31 mouse cellular contexts compared by ENCODE assay signal in the genomic region with DNA sequence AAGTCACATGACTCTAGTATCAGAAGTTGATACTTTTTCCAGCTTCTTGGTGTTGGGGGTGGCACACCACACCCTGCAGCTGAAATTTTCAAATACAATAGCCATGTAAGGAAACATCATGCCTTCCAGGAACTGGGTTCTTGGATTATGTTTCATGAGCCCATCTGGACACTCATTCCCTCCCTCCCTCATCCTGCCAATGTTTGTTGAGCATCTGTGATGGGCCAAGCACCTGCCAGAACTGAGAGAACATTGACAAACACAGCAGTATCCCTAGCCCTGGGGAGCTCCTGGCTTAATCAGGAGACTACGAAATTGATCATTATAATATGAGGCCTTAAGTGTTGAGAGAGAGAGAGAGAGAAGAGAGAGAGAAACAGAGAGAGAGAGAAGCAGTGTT. TPM values are rescaled to one million over a fixed set of nuclear protein-coding genes. Genes with fewer than 3 reads are reported as not detected.
DNase-seq lines count a peak whose midpoint lies in the region; ATAC-seq and TF ChIP-seq lines count a peak whose summit lies in the region.
"Had no signal": no experiment of that assay in that cellular context is flagged by ENCODE, and none has a peak within 500 bp of the region (broad histone marks: within the 10 kb centered on the region; RNA-seq: fewer than 3 reads in every experiment).

No protein-coding gene starts in this region.

- H3K27ac ChIP-seq in forebrain, postnatal 0 days (ENCODE audit: low read depth, low read length) = no peak overlapping the region
- no peak overlapping the region for H3K27ac ChIP-seq in forebrain, embryonic 15.5 days (replicated peaks)
- no peak overlapping the region for H3K27ac ChIP-seq in midbrain, postnatal 0 days (ENCODE audit: low read depth, low read length)
- H3K27ac ChIP-seq in midbrain, embryonic 15.5 days = no peak overlapping the region
- H3K27ac ChIP-seq: embryonic facial prominence, embryonic 10.5 days; embryonic facial prominence, embryonic 15.5 days; forebrain, embryonic 12.5 days; gastrocnemius, adult 2 months; heart, adult 2 months; heart, embryonic 13.5 days; hindbrain, embryonic 14.5 days; liver, embryonic 14.5 days; macrophage; midbrain, embryonic 13.5 days; neural tube, embryonic 15.5 days had no signal

- H3K9ac ChIP-seq in forebrain, postnatal 0 days = no peak overlapping the region
- H3K9ac ChIP-seq in forebrain, embryonic 15.5 days (replicated peaks) = no peak overlapping the region
- H3K9ac ChIP-seq in midbrain, postnatal 0 days (replicated peaks; ENCODE audit: low read length, poor library complexity, severe bottlenecking) = no peak overlapping the region
- H3K9ac ChIP-seq in midbrain, embryonic 15.5 days = no peak overlapping the region
- H3K9ac ChIP-seq: embryonic facial prominence, embryonic 15.5 days; forebrain, embryonic 12.5 days; heart, embryonic 13.5 days; hindbrain, embryonic 14.5 days; liver, embryonic 14.5 days; midbrain, embryonic 13.5 days; neural tube, embryonic 15.5 days had no signal

- TF ChIP-seq CTCF in forebrain, postnatal 0 days (IDR thresholded peaks at IDR 0.05; ENCODE audit: low read depth) = no peak
- TF ChIP-seq CTCF in midbrain, postnatal 0 days (IDR thresholded peaks at IDR 0.05) = no peak

- no peaks in the 10 kb centered on the region for H3K9me3 ChIP-seq in forebrain, postnatal 0 days (ENCODE audit: low read length)
- H3K9me3 ChIP-seq in forebrain, embryonic 15.5 days = no peaks in the 10 kb centered on the region
- no peaks in the 10 kb centered on the region for H3K9me3 ChIP-seq in midbrain, postnatal 0 days (ENCODE audit: low read length)
- H3K9me3 ChIP-seq in midbrain, embryonic 15.5 days = no peaks in the 10 kb centered on the region
- H3K9me3 ChIP-seq: embryonic facial prominence, embryonic 10.5 days; embryonic facial prominence, embryonic 15.5 days; forebrain, embryonic 12.5 days; heart, embryonic 13.5 days; midbrain, embryonic 13.5 days; neural tube, embryonic 15.5 days had no signal

- H3K4me1 ChIP-seq in forebrain, postnatal 0 days (ENCODE audit: insufficient read depth) = no peaks in the 10 kb centered on the region
- H3K4me1 ChIP-seq in forebrain, embryonic 15.5 days = no peaks in the 10 kb centered on the region
- H3K4me1 ChIP-seq in midbrain, postnatal 0 days (ENCODE audit: insufficient read depth, low read length) = no peaks in the 10 kb centered on the region
- no peaks in the 10 kb centered on the region for H3K4me1 ChIP-seq in midbrain, embryonic 15.5 days
- H3K4me1 ChIP-seq: embryonic facial prominence, embryonic 10.5 days; embryonic facial prominence, embryonic 15.5 days; forebrain, embryonic 12.5 days; heart, embryonic 13.5 days; midbrain, embryonic 13.5 days; neural tube, embryonic 15.5 days had no signal

- WGBS in forebrain, postnatal 0 days = 50% methylated on average over 1 of the region's 1 CpGs
- 81% methylated on average over 1 of the region's 1 CpGs for WGBS in forebrain, embryonic 15.5 days
- 57% methylated on average over 1 of the region's 1 CpGs for WGBS in midbrain, postnatal 0 days
- 54% methylated on average over 1 of the region's 1 CpGs for WGBS in midbrain, embryonic 15.5 days

- no peak overlapping the region for H3K4me3 ChIP-seq in forebrain, postnatal 0 days (ENCODE audit: low read depth, low read length)
- no peak overlapping the region for H3K4me3 ChIP-seq in forebrain, embryonic 15.5 days
- H3K4me3 ChIP-seq in midbrain, postnatal 0 days (ENCODE audit: low read depth, low read length) = no peak overlapping the region
- no peak overlapping the region for H3K4me3 ChIP-seq in midbrain, embryonic 15.5 days
- H3K4me3 ChIP-seq: embryonic facial prominence, embryonic 10.5 days; embryonic facial prominence, embryonic 15.5 days; forebrain, embryonic 12.5 days; gastrocnemius, adult 2 months; heart, adult 2 months; heart, embryonic 13.5 days; midbrain, embryonic 13.5 days; neural tube, embryonic 15.5 days had no signal

- H3K4me2 ChIP-seq in forebrain, postnatal 0 days (ENCODE audit: low read depth) = no peak overlapping the region
- no peak overlapping the region for H3K4me2 ChIP-seq in forebrain, embryonic 15.5 days (replicated peaks)
- no peak overlapping the region for H3K4me2 ChIP-seq in midbrain, postnatal 0 days (ENCODE audit: low read depth, low read length, poor library complexity, severe bottlenecking)
- no peak overlapping the region for H3K4me2 ChIP-seq in midbrain, embryonic 15.5 days
- H3K4me2 ChIP-seq: embryonic facial prominence, embryonic 15.5 days; forebrain, embryonic 12.5 days; heart, embryonic 13.5 days; hindbrain, embryonic 14.5 days; midbrain, embryonic 13.5 days; neural tube, embryonic 15.5 days had no signal

- peak; percentile 32 for DNase-seq in forebrain, postnatal 0 days
- peak; percentile 13 for DNase-seq in midbrain, postnatal 0 days (ENCODE audit: low spot score)
- DNase-seq in layer of hippocampus, postnatal 10 days (ENCODE audit: low spot score in 2 of 2) = peak; percentile 17 to 37
- no peak for DNase-seq in gastrocnemius, adult 18-20 months (ENCODE audit: low spot score)
- no peak for DNase-seq in urinary bladder, postnatal 25 days (ENCODE audit: low spot score)
- DNase-seq: adrenal gland, postnatal 10 days; gastrocnemius, adult 2 months; gastrocnemius, postnatal 36 days; heart, adult 2 months; heart, postnatal 10 days; kidney, adult 2 months; liver; lung, adult 2 months; lung, postnatal 10 days; retina, postnatal 1 day; right cerebral cortex, postnatal 14 days had no signal

- H3K36me3 ChIP-seq in forebrain, postnatal 0 days (ENCODE audit: insufficient read depth) = no peaks in the 10 kb centered on the region
- no peaks in the 10 kb centered on the region for H3K36me3 ChIP-seq in forebrain, embryonic 15.5 days
- H3K36me3 ChIP-seq in midbrain, postnatal 0 days (ENCODE audit: insufficient read depth, low read length) = no peaks in the 10 kb centered on the region
- no peaks in the 10 kb centered on the region for H3K36me3 ChIP-seq in midbrain, embryonic 15.5 days (replicated peaks)
- H3K36me3 ChIP-seq: embryonic facial prominence, embryonic 10.5 days; embryonic facial prominence, embryonic 15.5 days; forebrain, embryonic 12.5 days; G1E; heart, embryonic 13.5 days; midbrain, embryonic 13.5 days; neural tube, embryonic 15.5 days had no signal

- no peaks in the 10 kb centered on the region for H3K27me3 ChIP-seq in forebrain, postnatal 0 days (ENCODE audit: insufficient read depth, low read length)
- H3K27me3 ChIP-seq in forebrain, embryonic 15.5 days = no peaks in the 10 kb centered on the region
- no peaks in the 10 kb centered on the region for H3K27me3 ChIP-seq in midbrain, postnatal 0 days (ENCODE audit: insufficient read depth, low read length)
- H3K27me3 ChIP-seq in midbrain, embryonic 15.5 days (replicated peaks) = no peaks in the 10 kb centered on the region
- H3K27me3 ChIP-seq: embryonic facial prominence, embryonic 15.5 days; forebrain, embryonic 12.5 days; heart, embryonic 13.5 days; midbrain, embryonic 13.5 days; neural tube, embryonic 15.5 days; Patski had no signal

- no peak for ATAC-seq in forebrain, postnatal 0 days
- ATAC-seq in forebrain, embryonic 15.5 days (replicated peaks) = no peak
- no peak for ATAC-seq in midbrain, postnatal 0 days (ENCODE audit: low FRiP score)
- ATAC-seq in midbrain, embryonic 15.5 days (replicated peaks) = no peak
- ATAC-seq: midbrain, embryonic 13.5 days; Patski had no signal

RNA-seq across cellular contexts. Expression of a gene that starts 18.2 kb away (rescaled TPM):
- 124 and 129 TPM in 2 replicates for total RNA-seq in forebrain, postnatal 0 days (2014; rRNA removed)
- polyA plus RNA-seq in forebrain, postnatal 0 days (2015; fragmentation: Nextera tagmentation; extraction: Ambion mirVana) = 213 and 214 TPM in 2 replicates
- polyA plus RNA-seq in forebrain, embryonic 15.5 days (2015; fragmentation: Nextera tagmentation; extraction: Ambion mirVana) = 146 and 173 TPM in 2 replicates
- total RNA-seq in midbrain, postnatal 0 days (2014; rRNA removed) = 142 and 177 TPM in 2 replicates
- polyA plus RNA-seq in midbrain, postnatal 0 days (2015; fragmentation: Nextera tagmentation; extraction: Ambion mirVana) = 242 and 278 TPM in 2 replicates
- polyA plus RNA-seq in midbrain, embryonic 15.5 days (2015; fragmentation: Nextera tagmentation; extraction: Ambion mirVana) = 223 and 238 TPM in 2 replicates
- 100 to 1,000 TPM; 275 to 280 TPM for total RNA-seq in layer of hippocampus, postnatal 10 days (2021)
- 100 to 1,000 TPM; 228 to 232 TPM for total RNA-seq in gastrocnemius, adult 18-20 months (2021)
- total RNA-seq: G1E; hematopoietic stem cell, adult 5-6 weeks; megakaryocyte-erythroid progenitor cell, adult 5-6 weeks had no signal
- polyA plus RNA-seq: G1E, macrophage, Patski had no signal

Comparison
In these comparisons a context has a peak if more than half of its experiments do, and no peak if none do; other contexts are left out.
1. DNase-seq: peak in forebrain, postnatal 0 days (single experiment), midbrain, postnatal 0 days (single experiment) and layer of hippocampus, postnatal 10 days (2 of 2); none in gastrocnemius, adult 18-20 months (single experiment) and urinary bladder, postnatal 25 days (single experiment).